Mouse (Mus musculus): ENCODE results near the gene Prpf40a.

GRCm38 (mm10) chr2:53106056-53106455 lies 85.0 kb downstream of the Prpf40a start:
- TF ChIP-seq CTCF (IDR thresholded peaks at IDR 0.05; ENCODE audit: insufficient read depth, low read depth, low read length), result no peak
- no peak for TF ChIP-seq POLR2A (IDR thresholded peaks at IDR 0.05; ENCODE audit: insufficient read depth, low read depth, low read length)

All from olfactory bulb, adult 2 months (tissue).